Mouse (Mus musculus) embryo, embryonic 10.5 days (tissue): ENCODE data around the gene Spata21.

Experiments used
- DNase-seq: peaks from one replicate; pipeline ENCODE4 v3.0.0-alpha.2; 2015; ENCODE audit warnings: low spot score

The Spata21 gene

GRCm38 (mm10) chr4:141076761-141077506 is 11.2 kb upstream of the Spata21 start:
- no peak for DNase-seq

GRCm38 (mm10) chr4:141077681-141078509 is 10.2 kb upstream of the Spata21 start, which contains the start of gene Necap2:
Gene Necap2, minus strand, starts transcription at chr4:141078357.
- DNase-seq: peak; percentile 98

GRCm38 (mm10) chr4:141078510-141079137 is 9.5 kb upstream of the Spata21 start:
- DNase-seq: no peak

- no peak for DNase-seq
Measured at GRCm38 (mm10) chr4:141086862-141087261, 1.3 kb upstream of the Spata21 start.

GRCm38 (mm10) chr4:141088714-141089113 is 581 bp downstream of the Spata21 start:
- DNase-seq: no peak

GRCm38 (mm10) chr4:141095016-141095415 is 6.9 kb downstream of the Spata21 start:
- no peak for DNase-seq

- DNase-seq: no peak
Measured at GRCm38 (mm10) chr4:141096710-141097109, 8.6 kb downstream of the Spata21 start.

- DNase-seq: no peak
Measured at GRCm38 (mm10) chr4:141098935-141099334, 10.8 kb downstream of the Spata21 start.

- DNase-seq: no peak
Measured at GRCm38 (mm10) chr4:141099956-141100355, 11.8 kb downstream of the Spata21 start.

- no peak for DNase-seq
Measured at GRCm38 (mm10) chr4:141101291-141101690, 13.2 kb downstream of the Spata21 start.

- DNase-seq: peak; percentile 64
Measured at GRCm38 (mm10) chr4:141101855-141102254, 13.7 kb downstream of the Spata21 start.

- no peak for DNase-seq
Measured at GRCm38 (mm10) chr4:141106526-141107183, 18.5 kb downstream of the Spata21 start.

GRCm38 (mm10) chr4:141108196-141108732 is 20.1 kb downstream of the Spata21 start:
- peak; percentile 49 for DNase-seq

- no peak for DNase-seq
Measured at GRCm38 (mm10) chr4:141113831-141114230, 25.7 kb downstream of the Spata21 start.

GRCm38 (mm10) chr4:141114521-141114981 is 26.4 kb downstream of the Spata21 start:
- DNase-seq: no peak

GRCm38 (mm10) chr4:141115398-141115797 is 27.3 kb downstream of the Spata21 start:
- no peak for DNase-seq

GRCm38 (mm10) chr4:141118691-141119090 is 30.6 kb downstream of the Spata21 start:
- DNase-seq: no peak

GRCm38 (mm10) chr4:141120700-141121099 is 32.6 kb downstream of the Spata21 start:
- DNase-seq: peak; percentile 81

- DNase-seq: no peak
Measured at GRCm38 (mm10) chr4:141122663-141123062, 34.5 kb downstream of the Spata21 start.

- no peak for DNase-seq
Measured at GRCm38 (mm10) chr4:141123065-141123464, 34.9 kb downstream of the Spata21 start.

- DNase-seq: no peak
Measured at GRCm38 (mm10) chr4:141129190-141129710, 41.1 kb downstream of the Spata21 start.
